ENCODE assay signal across 9 mouse cellular contexts in genomic region chr11:94161867-94162581, GRCm38 (mm10). TPM values are rescaled to one million over a fixed set of nuclear protein-coding genes. Genes with fewer than 3 reads are reported as not detected.
A peak's percentile ranks its signal among the peaks of the same experiment; 100 is the strongest.
DNase-seq lines count a peak whose midpoint lies in the region; ATAC-seq and TF ChIP-seq lines count a peak whose summit lies in the region.
"Had no signal": no experiment of that assay in that cellular context is flagged by ENCODE, and none has a peak within 500 bp of the region (broad histone marks: within the 10 kb centered on the region; RNA-seq: fewer than 3 reads in every experiment).

No protein-coding gene starts in this region.

- H3K4me2 ChIP-seq in forebrain, embryonic 12.5 days: peak overlapping the region; percentile 52; the same call in 1 of the 2 replicates
- no peak overlapping the region for H3K4me2 ChIP-seq in midbrain, postnatal 0 days (ENCODE audit: low read depth, low read length, poor library complexity, severe bottlenecking)

- no peaks in the 10 kb centered on the region for H3K9me3 ChIP-seq in forebrain, embryonic 12.5 days
- H3K9me3 ChIP-seq in midbrain, postnatal 0 days (ENCODE audit: low read length): no peaks in the 10 kb centered on the region

- peaks cover 49% of the 10 kb centered on the region for H3K4me1 ChIP-seq in forebrain, embryonic 12.5 days
- H3K4me1 ChIP-seq in midbrain, postnatal 0 days (ENCODE audit: insufficient read depth, low read length): peaks cover 26% of the 10 kb centered on the region

- H3K27me3 ChIP-seq in forebrain, embryonic 12.5 days: no peaks in the 10 kb centered on the region
- H3K27me3 ChIP-seq in midbrain, postnatal 0 days (ENCODE audit: insufficient read depth, low read length): no peaks in the 10 kb centered on the region
- H3K27me3 ChIP-seq: Patski had no signal

- no peak overlapping the region for H3K4me3 ChIP-seq in left cerebral cortex, adult 2 months
- no peak overlapping the region for H3K4me3 ChIP-seq in forebrain, embryonic 12.5 days (replicated peaks)
- H3K4me3 ChIP-seq in midbrain, postnatal 0 days (ENCODE audit: low read depth, low read length): no peak overlapping the region

- ATAC-seq in forebrain, embryonic 12.5 days (ENCODE audit: low FRiP score): no peak
- ATAC-seq in midbrain, postnatal 0 days (ENCODE audit: low FRiP score): no peak
- ATAC-seq: Patski had no signal

- no peaks in the 10 kb centered on the region for H3K36me3 ChIP-seq in forebrain, embryonic 12.5 days (replicated peaks)
- no peaks in the 10 kb centered on the region for H3K36me3 ChIP-seq in midbrain, postnatal 0 days (ENCODE audit: insufficient read depth, low read length)

- peak overlapping the region; percentile 95 for H3K27ac ChIP-seq in left cerebral cortex, adult 2 months
- peak overlapping the region; percentile 100 for H3K27ac ChIP-seq in forebrain, embryonic 12.5 days
- H3K27ac ChIP-seq in midbrain, postnatal 0 days (ENCODE audit: low read depth, low read length): peak overlapping the region; percentile 99

- 0 out of 2 replicates have a peak overlapping the region, but pooled peaks have one; percentile 55 for H3K9ac ChIP-seq in forebrain, embryonic 12.5 days
- no peak overlapping the region for H3K9ac ChIP-seq in midbrain, postnatal 0 days (replicated peaks; ENCODE audit: low read length, poor library complexity, severe bottlenecking)

- TF ChIP-seq CTCF in left cerebral cortex, adult 2 months (IDR thresholded peaks at IDR 0.05): no peak
- TF ChIP-seq CTCF in midbrain, postnatal 0 days (IDR thresholded peaks at IDR 0.05): no peak

- intact Hi-C loops in left cerebral cortex, adult 2 months (cut with DNase I): no loop called here
- intact Hi-C loops in left cerebral cortex, postnatal 36 days (cut with DNase I): no loop called here

- WGBS in forebrain, embryonic 12.5 days: 91% methylated on average over 11 of the region's 11 CpGs
- 89% methylated on average over 11 of the region's 11 CpGs for WGBS in midbrain, postnatal 0 days

- no peak for DNase-seq in left cerebral cortex, adult 2 months (ENCODE audit: extremely low spot score in 1 of 2, low spot score in 2 of 2)
- no peak for DNase-seq in left cerebral cortex, postnatal 36 days (ENCODE audit: low spot score in 2 of 2)
- DNase-seq in kidney, adult 8-10 months: peak; percentile 78 to 80
- DNase-seq in midbrain, postnatal 0 days (ENCODE audit: low spot score): no peak
- DNase-seq in gastrocnemius, postnatal 10 days: no peak
- DNase-seq in ovary, postnatal 14 days (ENCODE audit: low spot score): no peak
- no peak for DNase-seq in right cerebral cortex, postnatal 4 days

RNA-seq across cellular contexts. Expression of gene Tob1, which starts 49.2 kb away (rescaled TPM):
- total RNA-seq in left cerebral cortex, adult 2 months (2021): 10 to 100 TPM; 42.4 to 47.9 TPM
- 10 to 100 TPM; 37.5 to 51.4 TPM for total RNA-seq in left cerebral cortex, postnatal 36 days (2021)
- 42.6 and 43.1 TPM in 2 replicates for polyA plus RNA-seq in forebrain, embryonic 12.5 days (2016; fragmentation: Nextera tagmentation; extraction: Ambion mirVana)
- total RNA-seq in midbrain, postnatal 0 days (2014; rRNA removed): 15.6 and 20.4 TPM in 2 replicates
- 25.5 and 27.9 TPM in 2 replicates for polyA plus RNA-seq in midbrain, postnatal 0 days (2015; fragmentation: Nextera tagmentation; extraction: Ambion mirVana)
- 100 to 1,000 TPM in 1 of 2 experiments, 10 to 100 TPM in 1; 85.6 to 102 TPM for total RNA-seq in gastrocnemius, postnatal 10 days (2021)

Comparison
In these comparisons a context has a peak if more than half of its experiments do, and no peak if none do; other contexts are left out.
1. DNase-seq: peak in kidney, adult 8-10 months (2 of 2); none in left cerebral cortex, adult 2 months (0 of 2), left cerebral cortex, postnatal 36 days (0 of 2), midbrain, postnatal 0 days (single experiment), gastrocnemius, postnatal 10 days (single experiment), ovary, postnatal 14 days (single experiment) and right cerebral cortex, postnatal 4 days (single experiment).
2. Peak in every context shown above with its lines, with median percentiles within 50 percentile points of each other: H3K27ac ChIP-seq.